Mouse (Mus musculus): Measurements from ENCODE around the gene Napb. TPM values are rescaled to one million over a fixed set of nuclear protein-coding genes. Genes with fewer than 3 reads are reported as not detected.
"Not testable (repeated sequence)": the region's sequence is repeated elsewhere in the genome, so short reads cannot be mapped to it uniquely, and the experiment has no call there.

The Napb gene
- polyA plus RNA-seq (2012; ENCODE audit: insufficient read depth, low replicate concordance) = not detected in 2 replicates

DNA sequence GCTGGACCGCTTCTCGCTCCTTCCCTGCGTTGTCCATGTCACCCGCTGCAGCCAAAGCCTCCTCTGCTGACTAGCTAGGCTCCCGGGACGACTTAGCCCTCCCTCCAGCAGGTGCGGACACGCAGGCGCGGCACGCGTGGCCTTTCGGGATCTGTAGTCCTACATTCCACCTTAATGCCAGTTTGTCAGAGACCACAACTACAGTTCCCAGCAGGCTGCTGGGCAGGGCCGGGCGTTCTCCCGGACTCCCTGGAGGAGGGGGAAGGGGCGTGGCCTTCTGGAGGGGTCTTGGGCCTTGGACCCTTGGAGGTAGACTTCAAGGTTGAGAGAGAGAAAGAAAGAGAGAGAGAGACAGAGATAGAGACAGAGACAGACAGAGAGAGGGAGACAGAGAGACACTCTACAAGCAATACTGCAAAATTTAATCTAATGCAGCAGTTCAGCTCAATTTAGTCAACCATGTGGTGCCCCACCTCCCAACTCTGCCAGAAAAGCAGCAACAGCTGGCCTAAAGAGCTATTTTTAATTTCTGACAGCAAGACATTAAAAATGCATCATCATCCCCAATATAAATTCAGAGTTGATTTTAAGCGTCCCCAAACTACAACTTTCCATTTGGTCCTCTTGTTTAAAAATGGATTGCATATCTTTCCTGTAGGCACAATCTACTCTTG, at the start of gene Napb:
Gene Napb (minus strand): TSS at position 141 of the 674 bp plus-strand sequence.
- peaks cover 24% of the 10 kb centered on the region for H3K4me1 ChIP-seq
- 0 out of 2 replicates have a peak, but pooled peaks cover 4% of the 10 kb centered on the region for H3K9me3 ChIP-seq
- no peaks in the 10 kb centered on the region for H3K36me3 ChIP-seq (replicated peaks; ENCODE audit: low read length)
- no peak for TF ChIP-seq FLI1 (IDR thresholded peaks at IDR 0.05; ENCODE audit: low read length)
- no peak for TF ChIP-seq GATA1 (IDR thresholded peaks at IDR 0.05; ENCODE audit: borderline replicate concordance, low read length)
- H3K4me3 ChIP-seq (replicated peaks) = peak within 1 kb of the TSS; percentile 92
- peaks cover 10% of the 10 kb centered on the region for H3K27me3 ChIP-seq (replicated peaks)

GRCm38 (mm10) chr2:148781709-148782108, 49.4 kb upstream of the Napb start, which contains the start of gene 8030411F24Rik:
Gene 8030411F24Rik (plus strand): TSS chr2:148782009.
- H3K4me1 ChIP-seq = peaks cover 1% of the 10 kb centered on the region; the same call in 1 of the 2 replicates
- H3K27me3 ChIP-seq (replicated peaks) = no peaks in the 10 kb centered on the region
- no peaks in the 10 kb centered on the region for H3K36me3 ChIP-seq (replicated peaks; ENCODE audit: low read length)
- H3K9me3 ChIP-seq = no peaks in the 10 kb centered on the region
- H3K4me3 ChIP-seq (replicated peaks) = no peak within 1 kb of the TSS
- TF ChIP-seq FLI1 (IDR thresholded peaks at IDR 0.05; ENCODE audit: low read length) = no peak
- TF ChIP-seq GATA1 (IDR thresholded peaks at IDR 0.05; ENCODE audit: borderline replicate concordance, low read length) = no peak

DNA sequence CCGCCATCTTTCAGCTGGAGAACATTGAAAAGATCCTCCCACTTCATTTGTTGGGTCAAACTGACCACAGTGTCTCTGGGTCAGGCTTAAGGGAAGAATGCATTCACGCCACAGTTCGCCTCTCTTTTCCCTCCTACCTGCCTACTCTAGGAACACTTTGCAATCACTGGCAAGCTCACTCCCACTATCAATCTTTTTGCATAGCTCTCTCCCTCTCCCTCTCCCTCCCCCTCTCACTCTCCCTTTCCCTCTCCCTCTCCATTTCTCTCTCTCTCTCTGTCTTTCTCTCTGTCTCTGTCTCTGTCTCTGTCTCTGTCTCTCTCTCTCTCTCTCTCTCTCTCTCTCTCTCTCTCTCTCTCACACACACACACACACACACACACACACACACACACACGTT, 39.1 kb upstream of the Napb start, which contains the start of gene Cst11:
Gene Cst11 (minus strand): TSS at position 101 of the 400 bp plus-strand sequence.
- H3K4me3 ChIP-seq (replicated peaks); H3K36me3 ChIP-seq (replicated peaks; ENCODE audit: low read length); H3K9me3 ChIP-seq; H3K27me3 ChIP-seq (replicated peaks); H3K4me1 ChIP-seq: not testable (repeated sequence)

DNA sequence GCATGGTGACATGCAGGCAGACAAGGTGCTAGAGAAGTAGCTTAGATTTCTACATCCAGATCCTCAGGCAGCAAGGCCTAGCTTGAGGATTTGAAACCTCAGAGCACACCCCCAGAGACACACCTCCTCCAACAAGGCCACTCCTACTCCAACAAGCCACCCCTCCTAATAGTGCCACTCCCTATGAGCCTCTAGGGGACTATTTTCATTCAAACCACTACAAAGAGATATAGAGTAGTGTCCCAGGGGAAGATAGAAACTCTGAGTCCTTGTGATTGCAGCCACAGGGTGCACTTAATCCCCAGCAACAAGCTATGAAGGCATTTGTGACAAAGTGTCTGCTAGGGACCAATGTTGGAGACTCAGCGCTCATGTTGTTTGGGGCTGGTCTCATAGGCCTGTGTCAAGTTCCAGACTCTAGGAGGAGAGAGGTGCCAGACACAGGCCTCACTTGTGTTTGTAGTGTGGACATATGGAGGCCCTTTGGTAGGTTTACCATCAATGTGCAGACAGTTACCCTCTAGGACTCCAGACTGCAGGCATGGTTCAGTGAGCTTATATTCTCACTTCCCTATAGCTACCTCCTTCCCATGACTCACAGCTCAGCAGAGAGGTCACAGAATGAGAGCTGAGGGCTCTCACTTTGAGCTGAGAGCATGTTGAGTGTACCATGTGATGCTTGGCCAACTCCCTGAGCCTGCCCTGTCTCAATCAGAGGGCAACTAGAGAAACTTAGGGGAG, 31.6 kb upstream of the Napb start:
- TF ChIP-seq FLI1 (IDR thresholded peaks at IDR 0.05; ENCODE audit: low read length) (no peak), GATA1 (IDR thresholded peaks at IDR 0.05; ENCODE audit: borderline replicate concordance, low read length) (no peak)
- H3K36me3 ChIP-seq (replicated peaks; ENCODE audit: low read length) = no peaks in the 10 kb centered on the region
- H3K4me1 ChIP-seq = no peaks in the 10 kb centered on the region
- no peak overlapping the region for H3K4me3 ChIP-seq (replicated peaks)
- no peaks in the 10 kb centered on the region for H3K9me3 ChIP-seq
- no peaks in the 10 kb centered on the region for H3K27me3 ChIP-seq (replicated peaks)

GRCm38 (mm10) chr2:148754310-148754846, 22.1 kb upstream of the Napb start:
- Histone ChIP-seq H3K4me1 (peaks cover 28% of the 10 kb centered on the region), H3K9me3 (no peaks in the 10 kb centered on the region), H3K36me3 (replicated peaks; ENCODE audit: low read length) (no peaks in the 10 kb centered on the region), H3K27me3 (replicated peaks) (peaks cover 9% of the 10 kb centered on the region), H3K4me3 (replicated peaks) (peak overlapping the region; percentile 7)
- TF ChIP-seq GATA1 (IDR thresholded peaks at IDR 0.05; ENCODE audit: borderline replicate concordance, low read length) = no peak
- no peak for TF ChIP-seq FLI1 (IDR thresholded peaks at IDR 0.05; ENCODE audit: low read length)

GRCm38 (mm10) chr2:148751893-148752813, 19.9 kb upstream of the Napb start:
- TF ChIP-seq FLI1 (IDR thresholded peaks at IDR 0.05; ENCODE audit: low read length) = no peak
- TF ChIP-seq GATA1 (IDR thresholded peaks at IDR 0.05; ENCODE audit: borderline replicate concordance, low read length) = no peak
- no peaks in the 10 kb centered on the region for H3K9me3 ChIP-seq
- peaks cover 36% of the 10 kb centered on the region for H3K4me1 ChIP-seq
- H3K36me3 ChIP-seq (replicated peaks; ENCODE audit: low read length) = no peaks in the 10 kb centered on the region
- peaks cover 9% of the 10 kb centered on the region for H3K27me3 ChIP-seq (replicated peaks)
- H3K4me3 ChIP-seq (replicated peaks) = peak overlapping the region; percentile 89

GRCm38 (mm10) chr2:148750058-148750457, 17.8 kb upstream of the Napb start, which contains the start of gene Cstl1:
Gene Cstl1 (plus strand): TSS chr2:148750358.
- no peaks in the 10 kb centered on the region for H3K9me3 ChIP-seq
- no peaks in the 10 kb centered on the region for H3K36me3 ChIP-seq (replicated peaks; ENCODE audit: low read length)
- H3K27me3 ChIP-seq (replicated peaks) = peaks cover 7% of the 10 kb centered on the region
- H3K4me3 ChIP-seq (replicated peaks) = no peak within 1 kb of the TSS
- no peak for TF ChIP-seq GATA1 (IDR thresholded peaks at IDR 0.05; ENCODE audit: borderline replicate concordance, low read length)
- TF ChIP-seq FLI1 (IDR thresholded peaks at IDR 0.05; ENCODE audit: low read length) = no peak
- peaks cover 33% of the 10 kb centered on the region for H3K4me1 ChIP-seq

GRCm38 (mm10) chr2:148743846-148744407, 11.7 kb upstream of the Napb start:
- peaks cover 4% of the 10 kb centered on the region for H3K27me3 ChIP-seq (replicated peaks)
- peaks cover 21% of the 10 kb centered on the region for H3K4me1 ChIP-seq
- H3K9me3 ChIP-seq = peaks cover 12% of the 10 kb centered on the region
- no peak overlapping the region for H3K4me3 ChIP-seq (replicated peaks)
- H3K36me3 ChIP-seq (replicated peaks; ENCODE audit: low read length) = no peaks in the 10 kb centered on the region
- no peak for TF ChIP-seq GATA1 (IDR thresholded peaks at IDR 0.05; ENCODE audit: borderline replicate concordance, low read length)
- TF ChIP-seq FLI1 (IDR thresholded peaks at IDR 0.05; ENCODE audit: low read length) = no peak

- H3K4me3 ChIP-seq (replicated peaks) = no peak overlapping the region
- peaks cover 4% of the 10 kb centered on the region for H3K27me3 ChIP-seq (replicated peaks)
- peaks cover 14% of the 10 kb centered on the region for H3K4me1 ChIP-seq
- peaks cover 12% of the 10 kb centered on the region for H3K9me3 ChIP-seq
- TF ChIP-seq GATA1 (IDR thresholded peaks at IDR 0.05; ENCODE audit: borderline replicate concordance, low read length) = no peak
- no peak for TF ChIP-seq FLI1 (IDR thresholded peaks at IDR 0.05; ENCODE audit: low read length)
- H3K36me3 ChIP-seq (replicated peaks; ENCODE audit: low read length) = no peaks in the 10 kb centered on the region
These were observed 10.7 kb upstream of the Napb start for GRCm38 (mm10) chr2:148743001-148743400.

All from megakaryocyte, embryonic 14.5 days (primary cell).